Mouse (Mus musculus) adrenal gland, adult 8-10 months (tissue): ENCODE measurements around the gene Sri. TPM values are rescaled to one million over a fixed set of nuclear protein-coding genes. Genes with fewer than 3 reads are reported as not detected.
"Not testable (repeated sequence)": the region's sequence is repeated elsewhere in the genome, so short reads cannot be mapped to it uniquely, and the experiment has no call there.

Experiments used
- DNase-seq: peaks from one replicate; pipeline ENCODE4 v3.0.0; 2022
- total RNA-seq, 4 experiments: library from RNA; stranded (reverse); gene quantifications; 2 replicates each; pipeline ENCODE4 v1.2.4; 2022

Gene Sri
- 100 to 1,000 TPM in 3 of 4 experiments, 10 to 100 TPM in 1; 97.0 to 122 (median 111) TPM for total RNA-seq

DNA sequence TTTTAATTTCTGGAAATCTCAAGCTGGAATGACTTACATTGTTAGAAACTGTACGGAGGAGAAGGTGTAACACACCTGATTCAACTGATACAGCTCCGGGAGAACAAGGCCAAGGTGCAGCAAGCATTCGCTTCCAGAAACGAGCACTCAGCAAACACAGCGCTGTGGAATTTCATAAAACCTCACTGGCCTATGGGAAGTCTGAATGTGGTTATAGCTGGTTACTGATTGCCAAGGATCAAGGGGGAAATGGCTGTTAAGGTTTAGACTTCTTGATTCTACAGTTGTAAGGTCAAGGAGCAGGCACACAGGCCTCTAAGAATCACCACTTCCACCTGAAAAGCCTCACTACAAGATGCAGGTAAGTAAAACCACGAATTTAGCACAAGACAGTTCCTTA, at the start of gene Sri:
Gene Sri (plus strand): TSS at position 224 of the 400 bp plus-strand sequence.
- no peak for DNase-seq

DNA sequence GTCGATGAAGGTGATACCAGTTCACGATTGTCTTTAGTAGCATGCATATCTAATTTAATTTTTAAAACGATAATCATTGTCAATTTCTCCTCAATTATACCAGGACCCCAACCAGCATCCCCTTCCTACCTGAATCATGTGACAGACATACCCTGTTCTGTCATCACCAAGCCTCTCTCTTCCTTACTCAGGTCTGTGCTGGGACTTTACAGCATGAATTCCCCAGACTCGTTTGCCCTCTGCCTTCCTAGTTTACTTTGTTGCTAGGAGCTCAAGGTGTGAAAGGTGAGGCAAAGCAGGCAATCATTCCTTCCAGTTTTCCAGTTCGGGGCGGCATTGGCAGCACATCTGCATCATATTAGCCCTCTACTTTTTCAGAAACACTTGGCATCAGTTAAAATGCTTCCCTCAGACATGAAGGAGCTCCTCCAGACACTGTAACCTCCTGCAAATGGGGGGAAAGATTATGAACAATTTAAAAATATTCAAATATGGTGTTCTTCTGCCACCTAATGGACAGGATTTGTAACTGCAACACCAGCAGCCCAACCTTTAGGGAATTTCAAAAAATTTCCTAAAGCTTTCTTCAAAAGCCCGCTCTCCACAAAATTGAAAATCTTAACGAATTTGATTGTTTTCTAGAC, 49.4 kb upstream of the Sri start:
- no peak for DNase-seq

DNA sequence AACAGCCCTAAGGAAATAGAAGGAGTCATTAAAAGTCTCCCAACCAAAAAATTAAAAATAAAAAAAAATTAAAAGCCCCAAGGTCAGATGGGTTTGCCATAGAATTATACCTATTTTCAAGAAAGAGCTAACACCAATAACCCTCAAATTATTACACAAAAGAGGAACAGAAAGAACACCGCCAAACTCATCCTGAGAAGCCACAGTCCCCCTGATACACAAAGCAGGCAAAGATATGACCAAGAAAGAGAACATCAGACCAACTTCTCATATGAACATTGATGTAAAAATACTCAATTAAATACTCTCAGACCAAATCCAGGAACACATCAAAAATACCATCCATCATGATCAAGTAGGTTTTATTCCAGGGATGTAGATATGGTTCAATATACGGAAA, 48.8 kb upstream of the Sri start:
- DNase-seq: no peak

DNA sequence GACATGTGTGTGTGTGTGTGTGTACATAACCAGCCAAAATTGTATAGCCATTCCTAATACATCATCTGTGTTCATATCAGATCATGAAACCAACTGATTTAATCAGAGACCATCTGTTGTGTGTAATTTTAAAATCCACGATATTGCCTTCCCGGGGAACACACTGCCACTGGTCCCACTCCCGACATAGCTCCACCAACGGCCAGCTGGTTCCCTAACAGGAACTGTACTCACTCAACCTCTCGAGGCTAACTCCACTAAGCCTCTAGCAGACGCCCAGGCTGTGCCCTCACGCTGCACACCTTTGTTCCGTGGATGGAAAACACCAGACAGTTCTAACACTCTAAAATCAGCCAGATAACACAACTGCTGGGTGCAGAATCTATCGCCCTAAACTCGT, 45.4 kb upstream of the Sri start:
- no peak for DNase-seq

DNA sequence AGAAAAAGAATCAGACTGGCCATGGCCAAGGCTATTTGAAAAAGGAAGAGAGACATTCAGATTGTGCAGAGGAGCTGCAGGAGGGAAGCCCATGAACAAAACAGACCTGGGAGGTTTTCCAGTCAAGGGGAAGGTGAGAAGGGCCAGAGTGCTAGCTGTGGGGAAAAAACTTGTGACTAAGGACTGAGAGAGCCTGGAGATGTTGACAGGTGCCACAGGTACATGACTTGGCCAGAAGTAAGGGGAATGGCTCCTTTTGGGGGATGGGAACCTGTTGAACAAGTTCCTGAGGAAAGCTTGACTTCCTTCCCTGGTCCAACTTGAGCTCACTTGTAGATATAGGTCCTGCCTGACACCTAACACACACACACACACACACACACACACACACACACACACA, 43.1 kb upstream of the Sri start:
- no peak for DNase-seq

DNA sequence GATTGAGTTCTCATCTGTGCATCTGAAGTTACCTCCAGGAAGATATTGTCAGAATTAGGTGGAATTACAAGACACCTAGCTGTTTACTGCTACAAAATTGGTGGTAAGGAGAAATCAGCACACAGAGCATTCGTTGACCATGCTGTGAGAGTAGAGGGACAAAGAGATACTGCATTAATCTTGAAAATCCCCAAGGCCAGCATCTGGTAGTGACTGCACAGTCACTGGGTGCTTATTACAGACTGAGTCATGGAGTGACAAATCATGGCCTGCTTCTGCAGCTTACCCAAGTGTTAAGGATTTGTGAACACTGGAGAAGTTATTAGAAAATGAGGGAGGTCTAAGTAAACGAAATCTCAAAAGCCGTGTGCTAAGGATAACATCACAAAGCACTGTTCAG, 32.6 kb upstream of the Sri start:
- DNase-seq: peak; percentile 8

DNA sequence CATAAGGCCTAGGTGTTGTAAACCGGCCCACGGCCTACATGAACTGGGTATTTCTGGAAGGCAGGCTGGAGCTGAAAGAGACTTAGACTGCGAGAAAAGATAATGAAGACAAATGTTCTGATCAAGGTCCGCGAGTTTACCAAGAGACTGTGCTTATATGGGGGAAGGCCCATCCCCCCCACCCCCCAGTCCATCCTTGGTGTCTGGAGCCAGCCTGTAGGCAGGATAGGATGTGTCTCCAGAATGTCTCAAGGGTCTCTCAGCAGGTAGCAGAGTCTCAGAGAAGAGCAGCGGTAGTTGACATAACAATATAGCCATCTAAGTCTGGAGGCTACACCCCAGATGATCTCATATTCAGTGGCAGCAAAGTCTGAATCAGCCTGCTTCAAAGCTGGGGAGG, 11.3 kb upstream of the Sri start:
- DNase-seq: not testable (repeated sequence)

DNA sequence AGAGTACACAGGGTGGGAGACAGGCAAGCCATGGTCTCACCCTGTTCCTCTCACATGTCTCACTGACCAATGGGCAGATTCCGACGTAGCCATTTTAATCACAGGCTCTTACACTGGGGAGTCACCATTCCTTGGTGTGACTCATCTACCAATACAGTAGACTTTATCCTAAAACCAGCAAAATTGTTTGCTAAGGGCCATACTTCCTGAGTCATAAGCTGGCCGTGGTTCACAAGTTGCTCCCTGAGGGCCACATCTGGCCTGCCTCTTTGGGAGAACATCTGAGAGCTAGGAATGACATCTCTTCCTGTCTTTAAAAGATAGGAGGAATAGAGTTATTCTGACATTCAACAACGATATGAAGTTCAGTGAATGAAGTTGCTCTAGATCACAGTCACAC, 7.9 kb downstream of the Sri start:
- no peak for DNase-seq

DNA sequence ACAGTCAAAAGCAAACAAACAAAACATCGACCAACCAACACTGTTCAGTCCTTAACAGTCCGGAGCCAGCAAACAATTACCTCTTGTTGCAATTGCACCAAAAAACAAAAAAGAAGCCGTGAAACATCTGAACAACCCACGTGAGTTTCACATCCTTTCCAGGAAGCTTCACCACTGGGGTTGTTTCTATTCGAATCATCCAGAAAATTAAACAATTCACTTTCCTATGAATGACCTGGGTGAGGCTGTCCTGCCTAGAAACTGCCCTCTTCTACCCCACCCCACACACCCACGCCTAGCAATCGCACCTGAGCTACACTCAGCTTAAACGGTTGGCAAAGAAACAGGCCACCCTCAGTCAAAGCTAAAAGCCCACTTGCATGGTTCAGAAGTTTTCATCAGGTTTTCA, 9.8 kb downstream of the Sri start:
- peak; percentile 8 for DNase-seq

DNA sequence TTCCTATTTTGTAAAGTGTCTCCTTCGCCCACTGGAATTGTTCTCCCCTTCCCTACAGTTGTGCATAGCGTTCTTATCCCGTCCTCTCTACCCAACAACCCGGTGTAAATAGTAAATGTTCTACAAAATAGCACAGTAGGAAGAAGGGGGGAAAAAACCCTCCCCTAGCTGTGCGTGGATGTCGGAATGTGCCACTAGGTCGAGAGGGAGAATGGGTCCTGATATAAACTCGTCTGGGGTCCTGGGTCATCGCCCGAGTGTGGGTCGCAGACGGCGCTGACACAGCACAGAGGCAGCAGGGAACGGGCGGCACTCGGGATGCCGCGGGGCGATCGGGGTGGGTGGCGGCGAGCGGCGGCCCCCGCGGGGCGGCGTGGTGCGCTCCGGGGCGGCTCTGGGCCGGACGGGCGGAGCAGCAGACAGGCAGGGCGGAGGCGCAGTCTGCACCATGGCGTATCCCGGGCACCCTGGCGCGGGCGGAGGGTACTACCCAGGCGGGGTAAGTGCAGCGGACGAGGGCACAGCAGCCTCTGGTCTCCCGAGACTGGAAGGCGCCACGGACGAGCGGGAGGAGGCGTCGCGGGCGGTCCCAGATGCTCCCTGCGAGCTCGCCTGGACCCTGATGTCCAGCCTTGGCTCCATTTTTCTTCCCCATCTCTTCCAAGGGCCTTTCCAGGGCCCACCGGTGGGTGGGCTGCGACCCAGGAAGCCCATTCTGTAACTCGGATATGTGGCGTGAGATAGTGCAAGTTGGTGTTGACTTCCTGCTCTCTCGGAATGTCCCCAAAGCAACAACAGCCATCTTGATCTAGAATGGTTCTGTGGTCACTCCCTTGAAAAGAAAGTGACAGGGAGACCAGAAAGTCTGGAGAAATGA, 10.5 kb downstream of the Sri start:
- peak; percentile 82 for DNase-seq

DNA sequence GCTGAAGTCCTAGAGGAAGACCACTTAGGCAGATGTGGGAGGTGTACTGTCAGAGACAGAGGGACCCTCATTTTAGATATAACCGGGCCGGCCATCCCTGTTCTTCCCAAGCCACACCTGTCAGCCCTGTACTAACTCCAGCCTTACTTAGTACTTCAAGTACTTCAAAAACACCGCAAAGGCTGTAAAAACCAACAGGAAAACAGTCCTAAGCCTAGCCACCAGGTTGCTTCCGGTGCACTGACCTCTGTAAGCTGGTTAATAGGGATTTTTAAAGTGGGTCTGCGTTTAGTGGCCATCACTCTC, 11.1 kb downstream of the Sri start:
- DNase-seq: no peak

DNA sequence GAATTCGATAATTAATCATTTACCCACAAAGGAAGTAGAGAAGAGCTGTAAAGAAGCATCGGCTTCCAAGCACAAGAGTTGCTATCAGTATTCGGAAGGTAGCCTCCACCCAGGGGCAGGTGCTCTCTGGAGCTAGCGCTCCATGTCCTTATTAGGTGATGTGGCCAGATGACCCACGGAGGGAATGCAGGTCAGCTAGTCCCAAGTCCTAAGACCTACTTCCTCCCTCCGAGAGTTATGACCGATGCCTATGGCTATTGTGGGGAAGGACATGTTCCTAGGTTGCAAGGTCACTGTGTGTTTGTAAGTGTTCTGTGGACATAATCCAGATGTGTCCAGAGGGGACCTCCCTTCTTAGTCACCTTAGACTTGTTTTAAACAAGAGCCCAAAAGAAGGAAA, 12.2 kb downstream of the Sri start:
- DNase-seq: no peak

DNA sequence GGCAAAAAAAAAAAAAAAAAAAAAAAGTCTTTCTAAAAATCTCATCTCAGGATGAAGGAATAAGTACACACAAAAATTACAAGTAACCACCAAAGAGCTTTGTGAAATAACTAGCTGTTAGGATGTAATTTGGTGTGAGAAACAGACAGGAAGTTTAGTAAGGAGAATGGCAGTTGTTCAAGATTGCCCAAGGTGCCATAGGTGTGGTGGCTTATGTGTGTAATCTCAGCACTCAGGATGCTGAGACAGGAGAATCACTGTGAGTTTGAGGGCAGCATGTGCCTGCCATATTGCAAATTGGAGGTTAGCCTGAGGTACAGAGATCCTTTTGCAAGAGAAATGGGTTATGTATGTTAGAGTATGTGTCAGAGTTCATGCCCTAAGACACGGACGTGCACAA, 16.6 kb downstream of the Sri start:
- no peak for DNase-seq

DNA sequence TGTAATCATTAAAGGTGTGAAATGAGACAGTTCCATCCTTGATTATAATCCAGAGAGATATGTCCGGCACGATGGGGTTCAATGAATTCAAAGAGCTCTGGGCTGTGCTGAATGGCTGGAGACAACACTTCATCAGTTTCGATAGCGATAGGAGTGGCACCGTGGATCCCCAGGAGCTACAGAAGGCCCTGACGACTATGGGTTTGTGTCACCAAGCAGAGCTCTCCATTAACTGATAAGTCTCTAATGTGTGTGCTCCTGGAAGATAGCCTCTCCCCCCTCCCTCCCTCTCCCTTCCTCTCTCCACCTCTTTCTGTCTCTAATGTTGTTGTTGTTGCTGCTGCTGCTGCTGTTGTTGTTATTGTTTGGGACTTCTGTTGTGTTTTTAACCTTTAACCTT, 17.3 kb downstream of the Sri start:
- no peak for DNase-seq

DNA sequence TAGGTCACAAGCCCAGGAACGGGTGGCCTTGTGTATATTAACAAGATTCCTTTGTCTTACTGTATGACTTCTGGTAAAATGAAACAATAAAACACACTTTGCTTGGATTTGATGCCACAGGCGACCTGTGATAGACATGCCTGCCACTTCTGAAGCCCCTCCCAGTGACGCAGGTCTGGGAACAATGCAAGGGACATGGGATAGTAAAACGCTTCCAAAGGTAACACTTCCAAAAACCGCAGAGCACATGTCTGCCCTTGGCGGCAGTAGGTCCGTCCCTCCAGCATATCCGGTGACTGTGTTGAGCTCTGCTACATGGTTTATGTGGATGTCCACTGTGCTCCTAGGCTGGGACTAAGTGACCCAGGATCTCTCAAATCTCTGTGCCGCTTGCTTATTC, 27.5 kb downstream of the Sri start:
- DNase-seq: no peak

DNA sequence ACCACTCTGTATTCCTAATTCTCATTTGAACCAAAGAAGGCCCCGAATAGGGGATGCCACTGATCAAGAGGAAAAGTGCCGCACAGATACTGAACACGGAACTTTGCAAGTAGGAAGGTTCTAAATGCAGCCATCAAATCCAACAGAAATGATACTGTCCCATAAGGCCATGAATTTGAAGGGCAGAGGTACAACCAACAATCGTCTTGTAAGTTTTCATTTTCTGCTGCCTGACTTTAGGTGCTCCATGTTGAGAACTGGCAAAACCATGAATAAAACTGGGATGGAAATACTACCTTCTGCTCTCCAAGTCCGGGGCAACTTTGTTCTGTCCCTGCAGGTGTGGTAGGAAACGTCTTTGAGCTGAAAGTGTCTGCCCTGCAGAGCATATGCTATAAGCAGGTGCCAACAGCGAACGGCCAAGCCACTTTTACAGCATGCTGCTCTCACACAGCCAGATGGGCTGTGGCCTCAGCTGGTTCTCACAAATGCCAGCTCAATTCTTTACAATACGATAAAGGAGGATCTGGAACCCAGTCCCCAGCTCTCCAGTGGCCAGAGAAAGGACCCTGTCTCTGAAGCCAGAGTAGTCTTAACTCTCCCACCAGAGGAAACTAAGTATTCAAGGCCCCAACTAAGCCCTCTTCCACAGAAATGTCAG, 28.2 kb downstream of the Sri start:
- DNase-seq: no peak

DNA sequence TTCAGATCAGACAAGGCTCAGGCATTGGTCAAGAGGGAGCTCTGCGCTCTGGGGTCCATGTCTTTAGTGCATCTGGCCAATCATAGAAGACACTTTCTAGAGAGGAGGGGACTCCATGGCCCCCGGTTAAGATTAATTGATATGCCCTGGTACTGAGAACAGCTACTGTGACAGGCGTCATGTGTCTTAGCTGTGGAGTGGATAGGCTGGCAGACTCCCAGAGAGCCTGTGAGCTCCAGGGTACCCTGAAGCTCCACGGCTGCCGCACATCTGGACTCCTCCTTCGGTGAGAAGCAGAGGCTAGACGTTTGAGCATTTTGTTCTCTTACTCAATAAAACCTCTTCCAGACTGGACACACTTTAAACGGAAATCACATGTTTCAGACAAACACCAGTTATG, 31.6 kb downstream of the Sri start:
- DNase-seq: no peak

DNA sequence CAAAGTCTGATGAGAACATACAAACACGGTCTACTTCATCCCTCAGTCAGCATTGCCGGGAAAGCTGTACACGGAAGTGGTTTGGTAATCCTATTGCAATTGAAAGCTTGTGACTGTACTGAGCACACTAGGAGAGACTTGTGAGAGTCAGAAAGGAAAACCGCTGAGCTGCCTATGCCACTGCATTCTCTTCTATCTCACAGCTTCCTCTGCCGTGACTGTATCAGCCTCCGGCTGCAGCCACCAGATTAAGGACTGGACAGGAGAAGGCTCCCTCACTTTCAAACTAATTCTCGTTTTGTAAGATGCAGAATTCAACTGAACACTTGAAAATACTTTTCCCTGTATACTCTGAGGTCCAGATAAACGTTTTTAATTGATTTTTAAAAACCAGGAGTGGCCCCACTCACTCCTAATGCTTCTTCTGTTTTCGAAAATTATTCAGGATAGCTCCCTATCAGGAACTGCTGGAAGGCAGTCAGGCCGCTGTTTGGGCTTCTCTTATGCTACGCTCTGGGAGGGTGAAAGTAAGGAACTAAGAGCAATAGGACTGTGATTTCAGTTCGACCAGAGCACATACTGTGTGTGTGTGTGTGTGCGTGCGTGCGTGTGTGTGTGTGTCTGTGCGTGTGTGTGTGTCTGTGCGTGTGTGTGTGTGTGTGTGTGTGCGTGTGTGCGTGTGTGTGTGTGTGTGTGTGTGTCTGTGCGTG, 37.1 kb downstream of the Sri start:
- no peak for DNase-seq

DNA sequence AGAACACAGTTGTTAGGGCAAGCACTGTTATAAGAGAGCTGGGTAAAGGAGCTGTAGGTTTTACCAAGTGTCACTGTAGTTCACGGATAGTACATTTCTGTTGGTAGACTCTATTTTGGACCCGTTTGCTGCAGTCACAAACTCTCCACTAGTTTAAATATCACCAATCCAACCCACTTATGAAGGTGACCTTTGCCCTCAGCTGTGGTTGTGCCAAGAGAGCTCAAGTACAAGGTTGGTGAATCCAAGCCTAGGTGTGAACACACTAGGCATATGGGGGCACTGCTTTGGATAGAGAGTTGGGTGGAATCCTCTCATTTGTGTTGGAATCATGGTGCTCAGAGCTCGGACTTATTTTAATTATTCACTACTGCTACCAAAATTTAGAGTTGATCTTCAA, 39.8 kb downstream of the Sri start:
- DNase-seq: no peak

DNA sequence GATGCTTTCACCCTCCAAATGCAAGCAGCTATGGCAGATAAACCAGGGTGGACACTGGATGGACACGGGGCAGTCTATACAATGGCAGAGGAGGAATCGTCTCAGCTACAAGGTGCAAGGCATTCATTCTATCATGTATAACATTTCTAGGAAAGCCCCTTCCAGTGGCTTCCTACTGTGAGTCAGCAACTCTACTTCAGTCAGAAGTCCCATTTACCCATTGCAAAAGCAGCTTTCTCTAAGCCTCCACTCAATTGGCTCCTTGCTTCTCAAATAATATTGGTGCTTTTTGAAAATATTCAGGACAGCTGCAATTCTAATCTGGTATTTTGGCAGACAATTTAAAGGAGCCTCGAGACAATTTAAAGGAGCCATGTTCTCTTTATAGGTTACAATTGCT, 42.3 kb downstream of the Sri start:
- no peak for DNase-seq

DNA sequence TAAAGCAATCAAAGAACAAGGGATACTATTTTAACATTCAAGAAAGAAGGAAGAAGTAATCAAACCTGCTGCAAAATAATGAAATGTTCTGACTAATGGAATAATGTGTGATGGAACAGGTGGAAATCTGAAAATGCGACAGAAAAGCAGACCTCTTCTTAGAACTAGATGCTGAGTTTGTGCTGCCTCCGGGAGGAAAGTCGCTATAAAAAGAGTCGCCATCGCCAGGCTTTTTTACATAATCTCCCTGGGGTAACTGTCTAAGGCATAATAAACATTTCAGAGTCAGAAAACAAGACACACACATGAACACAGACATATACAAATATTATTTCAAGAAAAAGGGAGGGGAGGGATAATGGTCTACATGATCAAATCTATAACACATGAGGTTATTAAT, 49.0 kb downstream of the Sri start:
- DNase-seq: no peak

DNA sequence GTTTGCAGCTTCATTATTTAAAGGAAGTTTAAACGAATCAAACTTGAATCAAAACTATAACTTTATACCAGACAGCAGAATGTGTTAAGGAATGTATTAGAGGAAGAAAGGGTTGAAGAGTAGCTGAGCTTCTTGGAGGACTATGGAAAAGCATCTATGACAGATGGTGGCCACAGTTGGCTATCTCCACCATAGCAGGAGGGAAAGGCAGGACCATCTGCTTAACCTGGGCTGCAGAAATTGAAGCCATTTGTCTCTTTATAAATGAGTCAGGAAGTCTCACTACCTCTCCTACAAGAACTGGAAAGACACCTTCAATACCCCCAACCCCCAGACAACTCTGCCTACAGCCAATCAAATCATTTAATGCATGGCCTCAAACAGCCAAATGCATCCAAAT, 49.8 kb downstream of the Sri start:
- no peak for DNase-seq

DNA sequence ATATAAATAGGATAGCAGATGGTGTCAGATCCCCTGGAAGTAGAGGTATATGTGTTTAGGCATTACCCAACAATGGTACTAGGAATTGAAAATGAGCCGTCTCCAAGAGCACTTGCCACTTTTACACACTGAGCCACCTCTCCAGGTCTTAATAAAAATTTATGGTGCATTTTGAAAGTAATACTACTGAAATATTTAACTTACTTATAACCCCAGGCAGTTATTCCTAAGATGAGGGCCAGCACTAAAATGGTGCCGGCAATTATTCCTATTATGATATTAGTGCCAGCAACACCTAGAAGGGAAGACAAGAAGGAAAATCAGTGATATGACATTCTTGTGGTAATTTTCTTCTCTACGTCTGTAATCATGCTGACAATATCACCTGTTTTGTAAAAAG, 65.8 kb downstream of the Sri start:
- DNase-seq: no peak
